Mouse (Mus musculus) limb, embryonic 13.5 days (tissue): ENCODE data around the gene Akap11. TPM values are rescaled to one million over a fixed set of nuclear protein-coding genes. Genes with fewer than 3 reads are reported as not detected.
A peak's percentile ranks its signal among the peaks of the same experiment; 100 is the strongest.

Source experiments
- ATAC-seq: fragments of 200-750 bp; cut with Nextera tagmentation; 2 replicates; pipeline ENCODE4 v1.8.0; 2017; ENCODE audit warnings: low read depth, moderate number of reproducible peaks, moderate TSS enrichment; ENCODE audit not compliant: low FRiP score
- H3K27ac ChIP-seq: fragments of 300-500 bp; sonication (generic); 2 replicates; pipeline ENCODE4 v1.5.1; 2015; ENCODE audit warnings: inconsistent platforms, mild to moderate bottlenecking, moderate library complexity
- H3K27me3 ChIP-seq: fragments of 300-500 bp; sonication (generic); 2 replicates; pipeline ENCODE4 v1.6.1; 2015; ENCODE audit warnings: mild to moderate bottlenecking, inconsistent platforms
- H3K36me3 ChIP-seq: fragments of 300-500 bp; sonication (generic); 2 replicates; pipeline ENCODE4 v1.6.1; 2015; ENCODE audit warnings: inconsistent platforms, mild to moderate bottlenecking, moderate library complexity
- H3K4me1 ChIP-seq: fragments of 300-500 bp; sonication (generic); 2 replicates; pipeline ENCODE4 v1.6.1; 2015; ENCODE audit warnings: inconsistent platforms
- H3K4me2 ChIP-seq: fragments of 300-500 bp; sonication (generic); replicated peaks from 2 replicates; pipeline ENCODE4 v1.6.1; 2015; ENCODE audit warnings: inconsistent platforms, mild to moderate bottlenecking, moderate library complexity
- H3K4me3 ChIP-seq: fragments of 300-500 bp; sonication (generic); 2 replicates; pipeline ENCODE4 v1.5.1; 2015; ENCODE audit warnings: moderate library complexity, mild to moderate bottlenecking, inconsistent platforms
- H3K9ac ChIP-seq: fragments of 300-500 bp; sonication (generic); 2 replicates; pipeline ENCODE4 v1.6.1; 2015; ENCODE audit warnings: mild to moderate bottlenecking, inconsistent platforms
- H3K9me3 ChIP-seq: fragments of 300-500 bp; sonication (generic); 2 replicates; pipeline ENCODE4 v1.6.1; 2016; ENCODE audit warnings: inconsistent platforms
- WGBS: fragments of 180-500 bp; shearing (Covaris S2); methylation state at CpG from one replicate; pipeline ENCODE4 v1.1.7; 2015; 5-methylcytosine and 5-hydroxymethylcytosine counted together
- polyA plus RNA-seq: library from polyadenylated mRNA; unstranded; fragments of >200 nt; fragmentation: Nextera tagmentation; extraction: Ambion mirVana; gene quantifications from 2 replicates; pipeline ENCODE4 v1.2.1, GENCODE M21; 2015

The Akap11 gene
- polyA plus RNA-seq, 1 experiment from 2014 or later: 25.7 TPM

DNA sequence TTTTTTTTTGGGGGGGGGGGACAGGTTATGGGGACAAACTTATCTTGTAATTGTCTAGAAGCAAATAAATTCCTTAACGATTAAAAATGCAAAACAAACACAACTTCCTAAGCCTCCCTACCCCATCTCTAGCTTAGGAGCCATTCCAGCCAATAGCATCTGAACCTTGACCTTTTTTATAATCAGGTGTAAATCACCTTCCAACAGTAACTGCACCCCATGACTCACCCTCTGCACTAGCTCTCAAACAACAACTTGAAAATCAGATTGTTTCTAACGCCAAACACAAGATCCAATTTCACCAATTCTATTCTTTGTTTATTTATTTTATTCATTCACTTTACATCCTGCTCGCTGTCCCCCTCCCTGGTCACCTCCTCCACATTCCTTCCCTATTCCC is 10.1 kb downstream of the Akap11 start:
- Histone ChIP-seq H3K4me2 (no peak overlapping the region), H3K36me3 (peaks cover 14% of the 10 kb centered on the region; the same call in 1 of the 2 replicates), H3K4me3 (no peak overlapping the region), H3K27ac (no peak overlapping the region), H3K4me1 (peaks cover 38% of the 10 kb centered on the region), H3K9me3 (no peaks in the 10 kb centered on the region), H3K27me3 (no peaks in the 10 kb centered on the region), H3K9ac (no peak overlapping the region)
- 43% methylated on average over 3 of the region's 3 CpGs for WGBS
- no peak for ATAC-seq

DNA sequence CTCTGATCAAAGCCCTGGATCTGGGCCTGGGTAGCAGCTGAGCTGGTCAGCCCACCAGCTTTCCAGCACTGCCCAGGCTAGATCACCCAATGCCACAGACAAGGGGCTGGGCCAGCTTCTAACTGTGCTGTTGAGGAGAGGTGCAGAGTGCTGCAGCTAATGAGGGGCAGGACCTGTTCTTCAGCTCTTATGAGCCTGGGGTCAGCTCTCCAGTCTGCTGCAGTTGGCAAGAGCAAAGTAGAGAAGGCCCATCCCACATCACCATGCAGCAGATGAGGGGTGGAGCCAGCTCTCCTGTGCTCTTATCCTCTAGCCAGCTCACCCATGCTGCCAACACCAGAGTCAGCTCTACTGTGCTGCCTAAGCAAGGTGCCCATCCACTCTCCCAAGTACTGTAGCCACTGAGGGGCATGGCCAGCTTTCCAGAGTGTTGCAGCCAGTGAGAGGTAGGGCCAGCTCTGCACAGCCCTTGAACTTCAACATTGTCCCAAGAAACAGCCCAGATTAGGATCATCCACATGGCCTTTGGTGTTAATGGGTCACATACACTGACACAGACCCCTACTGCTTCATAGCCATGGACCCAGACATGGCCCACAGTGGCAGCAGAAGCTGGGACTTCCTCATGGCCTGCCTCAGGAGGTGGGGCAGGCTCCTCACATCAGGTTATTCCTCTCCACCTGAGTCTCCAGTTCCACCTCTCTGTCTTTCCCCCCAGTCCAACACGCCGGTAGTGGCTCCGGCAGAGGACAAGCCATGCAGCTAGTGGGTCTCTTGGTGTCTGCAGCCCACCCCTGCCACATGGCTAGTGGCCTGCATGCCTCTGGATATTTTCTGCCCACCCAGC is 10.8 kb downstream of the Akap11 start:
- H3K4me3 ChIP-seq: no peak overlapping the region
- peaks cover 38% of the 10 kb centered on the region for H3K4me1 ChIP-seq
- H3K4me2 ChIP-seq: no peak overlapping the region
- 67% methylated on average over 3 of the region's 3 CpGs for WGBS
- H3K9ac ChIP-seq: no peak overlapping the region
- no peaks in the 10 kb centered on the region for H3K9me3 ChIP-seq
- ATAC-seq: no peak
- H3K27me3 ChIP-seq: no peaks in the 10 kb centered on the region
- H3K36me3 ChIP-seq: peaks cover 15% of the 10 kb centered on the region; the same call in 1 of the 2 replicates
- no peak overlapping the region for H3K27ac ChIP-seq

DNA sequence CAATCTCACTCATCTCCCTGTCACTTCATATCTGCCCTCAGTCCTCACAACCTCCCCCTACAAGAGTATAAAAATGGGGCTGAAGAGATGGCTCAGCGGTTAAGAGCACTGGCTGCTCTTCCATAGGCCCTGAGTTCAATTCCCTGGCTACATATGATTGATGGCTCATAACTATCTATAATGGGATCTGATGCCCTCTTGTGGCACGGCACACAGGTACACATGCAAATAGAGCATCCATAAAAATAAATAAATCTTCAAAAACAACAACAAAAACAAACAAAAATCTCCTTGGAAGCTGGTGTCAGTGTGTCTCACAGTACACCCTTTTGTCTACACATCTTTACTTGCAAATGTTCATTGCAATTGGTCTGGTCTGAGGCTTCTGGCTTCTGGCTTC is 11.5 kb downstream of the Akap11 start:
- Histone ChIP-seq H3K4me3 (no peak overlapping the region), H3K4me1 (peaks cover 33% of the 10 kb centered on the region), H3K36me3 (peaks cover 19% of the 10 kb centered on the region), H3K9ac (no peak overlapping the region), H3K9me3 (no peaks in the 10 kb centered on the region), H3K27ac (no peak overlapping the region), H3K27me3 (no peaks in the 10 kb centered on the region), H3K4me2 (no peak overlapping the region)
- WGBS: 92% methylated on average over 2 of the region's 2 CpGs
- no peak for ATAC-seq

DNA sequence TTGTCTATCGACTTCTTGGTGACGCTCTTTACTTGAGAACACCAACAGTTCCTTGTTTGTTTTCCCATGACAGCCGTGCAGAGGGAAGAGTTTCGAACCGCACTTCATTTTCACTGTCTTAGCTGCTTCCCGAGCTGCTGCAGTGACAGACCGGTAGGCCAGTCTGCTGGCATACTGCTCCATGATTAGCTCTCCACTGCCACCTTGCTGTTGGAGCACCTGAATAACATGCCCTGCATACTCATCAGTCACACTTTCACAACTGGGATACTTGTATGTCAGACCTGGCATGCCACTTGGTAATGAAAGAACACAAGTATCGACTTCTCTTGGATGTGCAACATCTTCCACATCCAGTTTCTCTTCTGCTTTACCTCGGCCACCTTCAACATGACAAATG is 25.9 kb downstream of the Akap11 start:
- 82% methylated on average over 9 of the region's 9 CpGs for whole genome bisulfite sequencing
- ATAC-seq: no peak

DNA sequence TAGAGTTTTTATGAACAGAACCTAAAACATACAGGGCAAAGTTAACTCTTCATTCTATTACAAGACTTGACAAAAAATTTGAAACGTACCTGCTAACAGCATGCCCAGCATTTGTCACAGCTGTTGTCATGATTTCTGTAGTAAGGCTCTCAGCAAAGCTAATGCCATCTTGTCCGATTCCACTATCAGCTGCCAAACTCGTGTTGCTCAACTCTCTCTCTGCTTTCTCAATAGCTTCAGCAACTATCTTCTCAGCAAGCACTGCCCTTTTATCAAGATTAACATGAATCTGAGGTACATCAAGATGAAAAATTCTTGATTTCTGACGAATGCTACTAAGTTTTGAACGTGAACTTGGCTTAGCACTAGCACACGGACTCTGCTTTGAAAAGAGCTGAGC is 26.8 kb downstream of the Akap11 start:
- Histone ChIP-seq H3K4me2 (no peak overlapping the region), H3K27me3 (no peaks in the 10 kb centered on the region), H3K9ac (no peak overlapping the region), H3K27ac (no peak overlapping the region), H3K4me1 (no peaks in the 10 kb centered on the region), H3K4me3 (no peak overlapping the region), H3K36me3 (peaks cover 84% of the 10 kb centered on the region), H3K9me3 (no peaks in the 10 kb centered on the region)
- 90% methylated on average over 6 of the region's 6 CpGs for WGBS
- no peak for ATAC-seq

More for the DNA sequence above, 25.9 kb downstream of the Akap11 start:
- H3K4me2 ChIP-seq: no peak overlapping the region
- H3K36me3 ChIP-seq: peaks cover 78% of the 10 kb centered on the region
- no peaks in the 10 kb centered on the region for H3K4me1 ChIP-seq
- no peaks in the 10 kb centered on the region for H3K9me3 ChIP-seq
- H3K4me3 ChIP-seq: no peak overlapping the region
- no peak overlapping the region for H3K9ac ChIP-seq
- no peak overlapping the region for H3K27ac ChIP-seq
- no peaks in the 10 kb centered on the region for H3K27me3 ChIP-seq

DNA sequence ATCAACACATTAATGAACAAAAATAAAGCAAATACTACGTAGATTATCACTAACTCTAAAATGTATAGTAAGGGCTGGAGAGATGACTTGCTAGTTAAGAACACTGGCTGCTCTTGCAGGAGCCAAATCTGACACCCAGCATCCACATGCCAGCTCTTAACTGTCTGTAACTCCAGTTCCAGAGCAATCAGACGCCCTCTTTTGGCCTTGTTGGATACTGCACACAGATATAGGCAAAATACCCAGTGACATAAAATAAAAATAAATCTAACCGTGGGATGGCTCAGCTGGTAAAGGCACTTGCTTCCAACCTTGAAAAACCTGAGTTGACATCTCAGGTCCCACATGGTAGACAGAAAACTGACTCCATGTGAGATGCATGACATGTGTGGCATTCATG is 36.0 kb downstream of the Akap11 start:
- Histone ChIP-seq H3K4me3 (no peak overlapping the region), H3K36me3 (peaks cover 45% of the 10 kb centered on the region), H3K9me3 (no peaks in the 10 kb centered on the region), H3K27ac (no peak overlapping the region), H3K27me3 (no peaks in the 10 kb centered on the region), H3K4me2 (no peak overlapping the region), H3K9ac (no peak overlapping the region), H3K4me1 (no peaks in the 10 kb centered on the region)
- 73% methylated on average over 3 of the region's 3 CpGs for WGBS
- no peak for ATAC-seq

DNA sequence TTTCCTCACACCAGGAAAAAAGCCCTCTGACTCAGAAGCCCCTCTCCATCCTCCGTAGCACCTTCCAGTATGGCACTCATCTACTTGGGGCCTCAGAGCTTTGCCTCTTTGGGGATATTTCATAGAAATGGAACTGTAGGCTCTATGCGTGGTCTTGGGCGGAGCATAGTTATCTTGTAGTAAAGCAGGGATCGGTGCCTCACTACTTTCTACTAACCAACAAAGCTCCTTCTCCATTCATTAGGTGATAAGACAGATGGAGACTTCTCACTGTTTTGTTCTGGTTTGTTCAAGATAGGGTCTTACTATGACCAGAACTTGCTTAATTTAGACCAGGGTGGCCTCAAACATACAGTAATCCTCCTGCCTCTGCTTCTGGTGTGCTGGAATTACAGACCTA is 39.9 kb downstream of the Akap11 start:
- Histone ChIP-seq H3K9ac (no peak overlapping the region), H3K27me3 (no peaks in the 10 kb centered on the region), H3K9me3 (no peaks in the 10 kb centered on the region), H3K4me1 (no peaks in the 10 kb centered on the region), H3K36me3 (peaks cover 53% of the 10 kb centered on the region), H3K4me3 (no peak overlapping the region), H3K27ac (no peak overlapping the region), H3K4me2 (no peak overlapping the region)
- ATAC-seq: no peak
- WGBS: 94% methylated on average over 4 of the region's 4 CpGs

DNA sequence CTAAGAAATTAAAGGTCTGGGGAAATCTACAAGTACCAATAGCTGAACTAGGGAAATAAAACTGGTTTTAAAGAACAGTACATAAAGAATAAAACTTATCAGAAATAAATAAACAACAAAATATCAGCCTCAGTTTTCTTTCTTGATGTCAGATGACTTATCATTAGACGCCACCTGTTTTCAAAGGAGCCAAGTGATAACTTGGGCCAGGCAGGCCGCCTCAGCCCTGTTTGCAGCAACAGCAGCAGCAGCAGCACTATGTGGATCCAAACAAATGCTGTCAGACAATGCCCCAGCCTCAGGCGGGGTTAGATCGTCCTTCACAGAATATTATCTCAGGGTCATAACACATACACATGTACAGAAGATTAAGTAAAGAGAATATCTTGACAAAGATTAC is 41.4 kb downstream of the Akap11 start:
- Histone ChIP-seq H3K27ac (no peak overlapping the region), H3K4me3 (no peak overlapping the region), H3K9me3 (no peaks in the 10 kb centered on the region), H3K36me3 (peaks cover 56% of the 10 kb centered on the region), H3K4me2 (no peak overlapping the region), H3K9ac (no peak overlapping the region), H3K27me3 (no peaks in the 10 kb centered on the region), H3K4me1 (no peaks in the 10 kb centered on the region)
- 87% methylated on average over 4 of the region's 4 CpGs for WGBS
- ATAC-seq: no peak

DNA sequence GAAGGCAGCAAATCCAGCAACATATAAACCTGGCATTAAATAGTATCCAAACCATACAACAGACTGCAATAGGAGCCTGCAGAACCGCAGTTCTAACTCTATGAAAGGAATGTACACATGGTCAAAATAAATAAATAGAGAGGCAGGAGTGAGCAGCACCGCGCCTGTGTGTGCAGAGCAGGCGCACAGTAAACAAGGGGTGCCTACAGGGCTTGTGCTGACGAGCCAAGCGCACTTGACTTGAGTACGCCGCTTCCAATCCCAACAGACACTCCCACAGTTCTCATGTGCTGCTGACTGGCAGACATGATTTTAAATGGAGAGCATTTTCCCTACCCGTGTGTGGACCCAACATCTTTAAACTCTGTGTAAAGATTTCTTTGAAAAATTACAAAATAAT is 44.0 kb downstream of the Akap11 start:
- H3K4me3 ChIP-seq: no peak overlapping the region
- no peak for ATAC-seq
- WGBS: 92% methylated on average over 9 of the region's 9 CpGs

DNA sequence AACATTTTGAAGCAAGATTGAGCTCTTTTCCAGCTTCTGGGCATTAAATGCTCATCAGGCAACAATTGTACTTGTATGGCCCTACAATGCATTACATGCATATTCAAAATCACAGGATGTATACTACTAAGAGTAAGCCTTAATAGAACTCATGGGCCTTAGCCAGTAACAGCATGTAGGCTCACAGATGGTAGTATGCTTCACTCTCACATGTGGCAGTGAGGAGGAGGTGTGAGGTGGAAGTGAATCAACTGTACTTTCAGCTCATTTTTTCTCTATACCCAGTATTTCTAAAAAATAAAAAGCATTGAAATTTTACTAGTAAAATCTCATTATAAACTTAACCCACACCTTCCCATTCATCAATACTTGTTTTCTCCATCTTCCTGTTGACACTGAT is 45.2 kb downstream of the Akap11 start:
- Histone ChIP-seq H3K27me3 (no peaks in the 10 kb centered on the region), H3K4me3 (no peak overlapping the region), H3K9ac (no peak overlapping the region), H3K27ac (no peak overlapping the region), H3K36me3 (peaks cover 43% of the 10 kb centered on the region), H3K4me2 (no peak overlapping the region), H3K9me3 (no peaks in the 10 kb centered on the region), H3K4me1 (no peaks in the 10 kb centered on the region)
- ATAC-seq: no peak

More for the DNA sequence above, 44.0 kb downstream of the Akap11 start:
- Histone ChIP-seq H3K9me3 (no peaks in the 10 kb centered on the region), H3K27ac (no peak overlapping the region), H3K36me3 (peaks cover 51% of the 10 kb centered on the region), H3K4me1 (no peaks in the 10 kb centered on the region), H3K4me2 (no peak overlapping the region), H3K27me3 (no peaks in the 10 kb centered on the region), H3K9ac (no peak overlapping the region)

DNA sequence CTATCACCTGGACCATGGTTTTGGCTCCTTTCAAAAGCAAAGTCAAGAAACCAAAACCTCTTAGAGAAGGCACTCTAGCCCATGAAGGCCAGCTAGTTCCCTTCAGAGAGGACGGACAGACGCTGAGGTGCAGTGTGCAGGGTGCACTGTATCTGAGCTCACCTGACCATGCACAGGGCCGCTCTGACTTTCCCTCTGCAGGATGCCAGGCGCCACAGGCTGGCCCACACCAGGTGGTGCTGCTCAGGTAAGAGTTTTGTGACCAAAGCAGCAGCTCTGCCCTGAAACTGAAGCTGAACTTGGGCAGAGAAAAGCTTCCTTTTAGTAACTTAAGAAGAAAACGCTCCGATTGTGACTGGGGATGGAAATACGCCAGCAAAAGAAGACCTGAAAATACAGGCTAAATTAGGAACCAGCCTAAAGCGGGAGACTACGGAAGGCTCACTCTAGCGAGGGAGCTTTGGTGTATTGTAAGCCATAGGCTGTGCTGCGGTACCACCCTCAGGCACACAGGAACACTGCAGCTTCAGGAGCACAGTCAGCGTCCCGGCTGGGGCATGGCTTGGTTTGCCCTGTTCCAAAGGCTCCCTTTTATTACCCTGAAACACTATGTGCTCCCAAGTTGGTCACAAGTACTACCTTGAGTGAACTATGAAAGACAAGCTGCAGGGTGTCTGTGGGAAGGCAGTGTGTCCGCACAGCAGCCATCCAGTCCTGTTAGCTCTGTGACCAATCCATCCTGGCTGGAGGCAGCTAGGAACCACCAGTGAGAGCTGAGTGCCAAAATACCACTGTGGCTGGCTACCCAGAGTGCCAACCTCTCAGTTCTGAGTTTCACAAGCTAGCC is 54.0 kb downstream of the Akap11 start:
- Histone ChIP-seq H3K9ac (peak overlapping the region; percentile 31), H3K27me3 (no peaks in the 10 kb centered on the region), H3K36me3 (no peaks in the 10 kb centered on the region), H3K27ac (no peak overlapping the region), H3K4me1 (0 out of 2 replicates have a peak, but pooled peaks cover 3% of the 10 kb centered on the region), H3K9me3 (no peaks in the 10 kb centered on the region), H3K4me3 (no peak overlapping the region; the same call in 1 of the 2 replicates), H3K4me2 (peak overlapping the region; percentile 50)
- WGBS: 21% methylated on average over 14 of the region's 14 CpGs
- ATAC-seq: peak; percentile 88; the same call in 1 of the 2 replicates

DNA sequence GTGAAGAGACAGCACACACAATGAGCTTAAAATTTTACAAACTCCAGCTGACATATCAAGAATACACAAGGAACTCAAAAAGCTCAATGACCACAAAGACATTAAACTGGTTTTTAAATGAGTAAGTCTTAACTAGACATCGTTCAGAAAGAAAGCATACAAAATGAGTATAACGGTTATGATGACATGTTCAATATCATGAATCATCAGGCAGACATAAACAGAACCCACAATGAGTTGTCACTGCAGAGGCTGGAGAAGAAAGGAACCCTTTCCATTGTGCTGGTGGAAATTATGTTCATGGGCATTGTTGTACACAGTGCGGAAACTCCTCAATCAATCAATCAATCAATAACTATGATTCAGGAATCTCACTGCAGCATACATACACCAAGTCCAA is 62.5 kb downstream of the Akap11 start:
- WGBS: 94% methylated on average over 3 of the region's 3 CpGs
- H3K36me3 ChIP-seq: no peaks in the 10 kb centered on the region

More for the DNA sequence above, 62.5 kb downstream of the Akap11 start:
- H3K27ac ChIP-seq: no peak overlapping the region
- no peaks in the 10 kb centered on the region for H3K4me1 ChIP-seq
- no peak overlapping the region for H3K4me3 ChIP-seq
- no peak overlapping the region for H3K4me2 ChIP-seq
- no peak overlapping the region for H3K9ac ChIP-seq
- no peak for ATAC-seq
- no peaks in the 10 kb centered on the region for H3K9me3 ChIP-seq
- no peaks in the 10 kb centered on the region for H3K27me3 ChIP-seq
